Mouse (Mus musculus): ENCODE data around the gene Farsb. TPM values are rescaled to one million over a fixed set of nuclear protein-coding genes. Genes with fewer than 3 reads are reported as not detected.

The Farsb gene
- total and polyA plus RNA-seq, 3 experiments, result 114 to 205 (median 180) TPM

DNA sequence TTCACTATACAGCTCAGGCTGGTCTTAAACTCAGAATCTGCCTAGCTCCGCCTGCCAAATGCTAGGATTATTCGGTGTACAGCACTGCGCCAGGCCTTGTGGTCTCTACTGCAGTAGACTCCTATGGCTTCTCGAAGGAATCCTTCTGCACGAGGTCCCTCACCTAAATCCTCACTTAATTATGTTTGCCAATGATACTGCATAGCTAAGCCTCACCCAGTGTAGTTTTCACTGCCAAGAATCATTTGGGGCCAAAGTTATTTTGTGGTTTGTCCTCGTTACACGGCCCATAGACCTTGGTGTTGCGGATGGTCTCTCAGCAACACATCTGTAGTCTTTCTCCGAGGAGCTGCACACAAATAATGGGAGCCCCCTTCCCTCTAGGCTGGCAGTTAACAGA, 116.4 kb downstream of the Farsb start:
- no peak for DNase-seq (ENCODE audit: extremely low read depth)
- no peak overlapping the region for H3K4me3 ChIP-seq (replicated peaks in 1 of 3; ENCODE audit: low read depth in 2 of 3, low read length in 2 of 3, poor library complexity in 1 of 3)
- H3K36me3 ChIP-seq (replicated peaks in 1 of 2; ENCODE audit: control insufficient read depth in 1 of 2, insufficient read depth in 1 of 2, low read length in 1 of 2), result no peaks in the 10 kb centered on the region
- H3K27ac ChIP-seq (ENCODE audit: insufficient read depth, low read depth), result no peak overlapping the region
- H3K4me2 ChIP-seq (ENCODE audit: insufficient read depth, low read depth, poor library complexity, severe bottlenecking), result no peak overlapping the region
- no peak overlapping the region for H3K9ac ChIP-seq (ENCODE audit: insufficient read depth, low read depth)
- TF ChIP-seq UBTF (IDR thresholded peaks at IDR 0.05; ENCODE audit: low read depth, low read length) (no peak), GABPA (IDR thresholded peaks at IDR 0.05; ENCODE audit: insufficient replicate concordance, low read depth, low read length) (no peak), USF1 (IDR thresholded peaks at IDR 0.05; ENCODE audit: low read depth, low read length) (no peak), PAX5 (IDR thresholded peaks at IDR 0.05; ENCODE audit: low read length) (no peak), ZNF384 (IDR thresholded peaks at IDR 0.05; ENCODE audit: low read depth, low read length) (no peak), EP300 (IDR thresholded peaks at IDR 0.05; ENCODE audit: low read length) (no peak)
- no peaks in the 10 kb centered on the region for H3K79me2 ChIP-seq (replicated peaks; ENCODE audit: control insufficient read depth, extremely low read depth, insufficient read depth, poor library complexity, severe bottlenecking)
- H3K4me1 ChIP-seq (ENCODE audit: control insufficient read depth in 1 of 2, insufficient read depth in 2 of 2), result peaks cover 14 to 49% of the 10 kb centered on the region in 2 experiments; a peak in 3 of 4 replicates
- H3K9me3 ChIP-seq (replicated peaks; ENCODE audit: low read length), result no peaks in the 10 kb centered on the region
- H3K27me3 ChIP-seq (replicated peaks), result no peaks in the 10 kb centered on the region
- dilution Hi-C loops (cut with MboI; ENCODE audit: extremely low pct_ligation_motif_present, extremely low pct_unique_long_range_greater_than_20kb, low sequenced_read_pairs) (no loop called here), in situ Hi-C loops (cut with MboI; ENCODE audit: low pct_ligation_motif_present, low pct_unique_long_range_greater_than_20kb, low sequenced_read_pairs) (no loop called here)

- Histone ChIP-seq H3K9me3 (replicated peaks; ENCODE audit: low read length) (no peaks in the 10 kb centered on the region), H3K9ac (ENCODE audit: insufficient read depth, low read depth) (no peak overlapping the region), H3K4me2 (ENCODE audit: insufficient read depth, low read depth, poor library complexity, severe bottlenecking) (no peak overlapping the region), H3K27me3 (replicated peaks) (no peaks in the 10 kb centered on the region), H3K79me2 (replicated peaks; ENCODE audit: control insufficient read depth, extremely low read depth, insufficient read depth, poor library complexity, severe bottlenecking) (no peaks in the 10 kb centered on the region), H3K4me1 (ENCODE audit: control insufficient read depth in 1 of 2, insufficient read depth in 2 of 2) (peaks cover 20 to 55% of the 10 kb centered on the region in 2 experiments; a peak in 3 of 4 replicates), H3K27ac (ENCODE audit: insufficient read depth, low read depth) (no peak overlapping the region), H3K36me3 (replicated peaks in 1 of 2; ENCODE audit: control insufficient read depth in 1 of 2, insufficient read depth in 1 of 2, low read length in 1 of 2) (no peaks in the 10 kb centered on the region), H3K4me3 (replicated peaks in 1 of 3; ENCODE audit: low read depth in 2 of 3, low read length in 2 of 3, poor library complexity in 1 of 3) (no peak overlapping the region)
- in situ Hi-C loops (cut with MboI; ENCODE audit: low pct_ligation_motif_present, low pct_unique_long_range_greater_than_20kb, low sequenced_read_pairs) (no loop called here), dilution Hi-C loops (cut with MboI; ENCODE audit: extremely low pct_ligation_motif_present, extremely low pct_unique_long_range_greater_than_20kb, low sequenced_read_pairs) (no loop called here)
- no peak for DNase-seq (ENCODE audit: extremely low read depth)
- no peak for TF ChIP-seq MYC (IDR thresholded peaks at IDR 0.05; ENCODE audit: low read depth, low read length)
- no peak for TF ChIP-seq GABPA (IDR thresholded peaks at IDR 0.05; ENCODE audit: insufficient replicate concordance, low read depth, low read length)
- no peak for TF ChIP-seq ETS1 (conservative IDR thresholded peaks at IDR 0.05; ENCODE audit: low read depth, low read length)
- no peak for TF ChIP-seq MXI1 (IDR thresholded peaks at IDR 0.05; ENCODE audit: low read depth, low read length)
- TF ChIP-seq POLR2A (IDR thresholded peaks at IDR 0.05; ENCODE audit: low read depth, low read length), result no peak
- TF ChIP-seq SIN3A (IDR thresholded peaks at IDR 0.05; ENCODE audit: low read length), result no peak
- no peak for TF ChIP-seq NELFE (IDR thresholded peaks at IDR 0.05; ENCODE audit: low read depth, low read length)
- no peak for TF ChIP-seq ZKSCAN1 (IDR thresholded peaks at IDR 0.05; ENCODE audit: borderline replicate concordance, low read depth, low read length)
- TF ChIP-seq KAT2A (IDR thresholded peaks at IDR 0.05; ENCODE audit: insufficient replicate concordance, low read length), result no peak
- TF ChIP-seq MEF2A (IDR thresholded peaks at IDR 0.05; ENCODE audit: borderline replicate concordance, low read depth, low read length), result no peak
- no peak for TF ChIP-seq IRF4 (IDR thresholded peaks at IDR 0.05; ENCODE audit: low read depth, low read length)
- no peak for TF ChIP-seq E2F4 (IDR thresholded peaks at IDR 0.05; ENCODE audit: insufficient replicate concordance, low read depth, low read length)
- TF ChIP-seq MAFK (IDR thresholded peaks at IDR 0.05; ENCODE audit: insufficient replicate concordance, low read length), result no peak
- no peak for TF ChIP-seq ZNF384 (IDR thresholded peaks at IDR 0.05; ENCODE audit: low read depth, low read length)
These were observed 117.0 kb downstream of the Farsb start for GRCm38 (mm10) chr1:78371569-78372236.
